Mouse (Mus musculus): Measurements from ENCODE around the gene Rplp1. TPM values are rescaled to one million over a fixed set of nuclear protein-coding genes. Genes with fewer than 3 reads are reported as not detected.

Gene Rplp1
- total RNA-seq, 2 experiments from 2014 or later: 5,838 to 6,867 TPM

GRCm38 (mm10) chr9:61884936-61885335 is 29.4 kb downstream of the Rplp1 start:
- ATAC-seq (replicated peaks; ENCODE audit: low FRiP score, low TSS enrichment, poor library complexity, severe bottlenecking): no peak

GRCm38 (mm10) chr9:61884375-61884774 is 30.0 kb downstream of the Rplp1 start:
- no peak for ATAC-seq (replicated peaks; ENCODE audit: low FRiP score, low TSS enrichment, poor library complexity, severe bottlenecking)

DNA sequence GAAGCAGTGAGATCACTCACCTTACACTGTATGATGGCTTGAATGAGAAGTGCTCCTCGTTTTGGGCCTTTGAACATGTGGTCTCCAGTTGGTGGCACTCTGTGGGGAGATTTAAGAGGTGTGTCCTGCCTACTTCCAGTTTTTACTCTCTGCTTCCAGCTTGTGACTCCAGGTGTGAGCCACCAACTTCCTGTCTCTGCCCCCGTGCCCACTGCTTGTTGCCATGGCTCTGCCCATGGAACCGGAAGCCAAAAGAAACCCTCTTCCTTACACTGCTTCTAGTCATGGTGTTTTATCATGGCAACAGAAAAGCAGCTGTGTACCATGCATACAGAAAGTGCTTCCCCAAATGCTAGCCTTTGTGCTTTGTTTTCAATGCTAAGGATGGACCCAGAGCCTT is 32.2 kb downstream of the Rplp1 start:
- no peak for ATAC-seq (replicated peaks; ENCODE audit: low FRiP score, low TSS enrichment, poor library complexity, severe bottlenecking)

- no peak for ATAC-seq (replicated peaks; ENCODE audit: low FRiP score, low TSS enrichment, poor library complexity, severe bottlenecking)
These were observed 35.5 kb downstream of the Rplp1 start for GRCm38 (mm10) chr9:61878889-61879288.

DNA sequence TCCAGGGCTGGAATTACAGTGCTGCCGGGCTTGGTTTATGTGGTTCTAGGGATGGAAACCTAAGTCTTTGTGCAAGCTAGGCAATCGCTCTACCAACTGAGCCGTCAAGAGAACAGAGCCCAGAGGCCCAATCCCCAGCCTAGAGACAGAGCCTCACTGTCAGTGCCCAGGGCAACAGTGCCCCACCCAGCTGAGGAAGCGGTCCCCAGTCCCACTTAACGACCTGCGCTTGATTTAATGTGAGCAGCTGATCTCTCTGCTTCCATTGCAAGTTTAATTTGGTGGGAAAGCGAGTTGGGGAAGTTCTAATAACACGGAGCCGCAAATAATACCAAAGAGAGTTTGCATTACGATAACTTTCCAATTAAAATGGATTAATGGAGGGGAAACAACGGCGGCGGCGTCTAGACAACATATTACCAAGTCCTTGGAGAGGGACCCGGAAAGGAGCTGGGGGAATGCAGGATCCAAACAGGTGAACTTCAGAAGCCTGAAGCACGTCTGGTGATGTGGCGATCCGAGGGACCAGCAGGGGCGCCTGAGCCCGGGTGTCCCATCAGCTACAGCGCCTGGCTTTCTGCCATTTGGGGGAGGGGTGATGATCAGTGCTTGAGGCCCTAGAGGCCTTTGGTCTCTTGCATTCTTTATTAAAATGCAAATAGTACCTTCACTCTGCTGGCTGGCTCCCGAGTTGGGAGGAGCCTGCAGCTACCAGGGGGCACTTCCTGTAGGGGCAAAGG is 36.8 kb downstream of the Rplp1 start:
- ATAC-seq (replicated peaks; ENCODE audit: low FRiP score, low TSS enrichment, poor library complexity, severe bottlenecking): no peak

- no peak for ATAC-seq (replicated peaks; ENCODE audit: low FRiP score, low TSS enrichment, poor library complexity, severe bottlenecking)
These were observed 41.0 kb downstream of the Rplp1 start for GRCm38 (mm10) chr9:61873325-61873724.

DNA sequence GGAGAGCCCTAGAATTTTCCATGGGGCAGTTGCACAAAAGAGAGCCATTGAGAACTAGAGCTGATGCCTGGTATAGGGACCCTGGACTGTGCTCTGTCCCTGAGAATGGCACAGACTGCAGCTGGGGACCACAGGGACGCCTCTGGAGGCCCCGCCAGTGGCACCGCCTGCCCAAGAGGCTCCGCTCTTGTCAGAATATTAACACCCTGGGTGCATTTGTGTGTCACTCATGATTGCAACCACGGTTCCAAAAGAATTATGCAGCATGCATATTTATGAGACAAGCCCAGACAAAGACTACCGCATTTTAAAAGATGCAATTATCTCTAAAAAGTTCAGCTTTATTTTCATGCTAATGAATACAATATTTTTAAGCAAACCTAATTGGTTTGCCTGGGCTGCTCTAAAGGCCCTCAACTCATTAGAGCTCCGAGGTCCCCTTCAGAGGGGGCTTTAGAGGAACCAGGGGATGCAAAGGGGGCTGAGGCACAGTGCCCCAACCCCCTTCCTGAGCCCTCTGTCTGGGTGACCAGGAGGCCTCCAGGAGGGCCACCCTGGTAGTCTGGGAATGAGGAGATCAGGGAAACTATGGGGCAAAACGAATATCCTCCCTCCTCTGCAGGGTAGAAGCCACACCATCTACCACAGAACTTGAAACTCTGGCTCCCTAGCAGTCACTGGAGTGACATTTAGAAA is 41.9 kb downstream of the Rplp1 start:
- ATAC-seq (replicated peaks; ENCODE audit: low FRiP score, low TSS enrichment, poor library complexity, severe bottlenecking): no peak

GRCm38 (mm10) chr9:61871839-61872238 is 42.5 kb downstream of the Rplp1 start:
- ATAC-seq (replicated peaks; ENCODE audit: low FRiP score, low TSS enrichment, poor library complexity, severe bottlenecking): no peak

- no peak for ATAC-seq (replicated peaks; ENCODE audit: low FRiP score, low TSS enrichment, poor library complexity, severe bottlenecking)
These were observed 46.7 kb downstream of the Rplp1 start for GRCm38 (mm10) chr9:61867659-61868058.

Other genes with a start within 250 kb of the Rplp1 start
- gene Kif23, start 32.2 kb upstream of the Rplp1 start, total RNA-seq (2014; fragmentation: Nextera tagmentation): 54.7 and 95.0 TPM in 2 replicates
- 59.4 and 67.3 TPM in 2 replicates for gene Kif23, start 32.2 kb upstream of the Rplp1 start, total RNA-seq (2017)
- gene Paqr5, start 112.3 kb upstream of the Rplp1 start, total RNA-seq (2014; fragmentation: Nextera tagmentation): 1.5 TPM in 1 of 2 replicates, not detected in the other
- gene Paqr5, start 112.3 kb upstream of the Rplp1 start, total RNA-seq (2017): 0.65 TPM in 1 of 2 replicates, not detected in the other
- 7.5 and 8.5 TPM in 2 replicates for gene Glce, start 208.1 kb upstream of the Rplp1 start, total RNA-seq (2014; fragmentation: Nextera tagmentation)
- 8.3 and 8.4 TPM in 2 replicates for gene Glce, start 208.1 kb upstream of the Rplp1 start, total RNA-seq (2017)